Mouse (Mus musculus) small intestine, adult 2 months (tissue): ENCODE results near the gene Cenpi.

Experiments
- CTCF ChIP-seq: fragments of 200-500 bp; IDR thresholded peaks from 2 replicates; pipeline ENCODE4 v1.5.1; 2012; ENCODE audit warnings: low read depth, mild to moderate bottlenecking, control low read depth, inconsistent platforms, low read length, moderate library complexity, mixed read lengths; ENCODE audit not compliant: insufficient replicate concordance, insufficient read length; ENCODE audit errors: extremely low read depth
- POLR2A ChIP-seq: fragments of 200-500 bp; IDR thresholded peaks from 2 replicates; pipeline ENCODE4 v1.6.1; 2012; ENCODE audit warnings: low read depth, mild to moderate bottlenecking, control low read depth, inconsistent platforms, low read length, moderate library complexity

DNA sequence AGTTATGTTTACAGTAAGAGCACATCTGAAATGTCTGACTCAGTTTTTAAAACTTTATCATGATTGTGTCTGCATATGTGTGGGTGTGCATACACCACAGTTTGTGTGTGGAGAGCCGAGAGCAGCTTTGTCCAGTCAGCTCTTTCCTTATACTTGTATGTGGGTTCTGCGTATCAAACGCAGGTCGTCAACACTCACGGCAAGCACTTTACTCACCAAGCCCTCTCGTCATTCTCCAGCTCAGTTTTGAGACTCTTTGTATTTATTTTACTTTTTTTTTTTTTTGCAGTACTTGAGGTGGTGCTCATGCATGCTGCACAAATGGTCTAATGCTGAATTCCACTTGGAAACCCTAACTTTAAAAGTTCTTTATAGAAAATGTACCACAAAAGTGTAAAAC, 42.3 kb downstream of the Cenpi start:
- TF ChIP-seq CTCF (no peak), POLR2A (no peak)
